Mouse (Mus musculus) neural tube, embryonic 10.5 days (tissue): ENCODE measurements at regions not wholly inside any gene's neighbourhood (a gene's known extent, or its start where the extent isn't known, plus 50 kb on each side); places are given as distances from the start of the nearest gene placed in this dataset.
A peak's percentile ranks its signal among the peaks of the same experiment; 100 is the strongest.
"Not testable (repeated sequence)": the region's sequence is repeated elsewhere in the genome, so short reads cannot be mapped to it uniquely, and the experiment has no call there.

Experiments used
- DNase-seq: peaks from one replicate; pipeline ENCODE4 v3.0.0-alpha.2; 2017; ENCODE audit warnings: low spot score; ENCODE audit errors: extremely low spot score

DNA sequence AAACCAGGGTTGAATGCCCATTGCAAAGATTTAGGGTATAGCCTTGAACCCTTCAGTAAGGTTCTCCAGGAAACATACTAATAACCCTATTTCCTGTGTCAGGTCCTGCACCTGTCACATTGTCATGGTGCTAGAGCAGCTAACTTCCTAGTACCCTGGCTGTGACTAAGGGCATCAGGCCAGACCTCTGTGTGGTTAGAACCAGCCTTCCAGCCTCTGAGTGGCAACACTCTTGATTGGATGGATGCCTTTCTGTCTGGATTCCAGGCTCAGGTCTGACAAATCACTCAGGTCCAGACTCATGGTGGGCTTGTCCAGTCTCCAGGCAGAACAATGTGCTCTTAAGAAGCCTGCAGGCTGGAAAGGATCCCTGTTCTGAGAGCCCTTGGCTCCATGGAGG is 426.2 kb upstream of the Zfp507 start:
- peak; percentile 2 for DNase-seq

DNA sequence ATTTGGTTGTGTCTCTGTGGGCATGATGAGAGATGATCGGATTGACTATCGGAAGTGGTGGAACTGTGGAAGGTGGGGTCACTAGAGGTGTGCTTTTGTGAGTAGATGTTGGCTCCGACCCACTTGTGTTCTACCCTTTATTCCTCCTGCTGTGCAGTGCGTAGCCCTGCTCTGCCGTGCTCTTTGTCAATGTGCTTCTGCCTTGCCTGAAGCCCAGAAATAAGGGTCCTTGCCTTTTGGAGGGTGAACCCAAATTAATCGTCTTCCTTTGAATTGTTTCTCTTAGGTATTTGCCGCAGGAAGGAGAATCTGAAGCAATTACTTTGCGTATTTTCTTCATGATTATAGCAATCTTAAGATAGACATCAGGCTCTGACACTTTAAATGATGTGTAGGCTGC is 421.6 kb upstream of the Zfp507 start:
- no peak for DNase-seq

DNA sequence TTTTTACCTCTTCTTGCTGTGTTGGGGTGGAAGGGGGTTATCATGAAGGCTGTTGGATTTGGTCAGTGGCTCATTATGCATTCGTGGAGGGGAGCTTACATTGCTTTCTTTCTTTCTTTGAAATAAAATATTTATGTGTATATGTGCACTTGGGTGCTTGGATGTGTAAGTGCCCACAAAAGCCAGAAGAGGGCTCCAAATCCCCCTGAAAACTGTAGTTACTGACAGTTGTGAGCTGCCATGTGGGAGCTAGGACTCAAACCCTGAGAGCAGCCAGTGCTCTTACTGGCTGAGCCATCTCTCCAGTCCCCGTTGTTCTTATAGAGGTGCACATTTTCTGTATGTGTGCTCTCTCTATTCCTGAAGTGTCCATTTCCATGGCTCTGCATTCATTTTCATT is 415.6 kb upstream of the Zfp507 start:
- DNase-seq, result no peak

DNA sequence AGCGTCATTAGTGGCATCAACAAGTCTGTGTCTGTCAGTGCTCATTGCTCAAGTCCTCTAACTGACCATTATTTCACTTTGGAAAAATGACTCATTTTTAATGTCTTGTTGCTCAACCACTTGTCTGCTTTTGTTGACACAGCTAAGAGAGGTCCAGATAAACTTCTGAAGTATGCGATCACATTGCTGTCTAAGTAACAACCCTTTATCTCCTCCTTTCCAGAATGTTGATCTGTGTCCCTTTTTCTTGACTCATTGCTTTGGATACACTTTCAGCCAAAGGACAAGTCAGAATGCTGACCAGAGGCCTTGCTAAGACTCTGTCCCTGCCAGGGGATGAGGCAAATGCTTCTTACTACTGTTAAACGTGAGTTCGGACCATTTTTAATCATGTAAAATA is 407.2 kb upstream of the Zfp507 start:
- no peak for DNase-seq

DNA sequence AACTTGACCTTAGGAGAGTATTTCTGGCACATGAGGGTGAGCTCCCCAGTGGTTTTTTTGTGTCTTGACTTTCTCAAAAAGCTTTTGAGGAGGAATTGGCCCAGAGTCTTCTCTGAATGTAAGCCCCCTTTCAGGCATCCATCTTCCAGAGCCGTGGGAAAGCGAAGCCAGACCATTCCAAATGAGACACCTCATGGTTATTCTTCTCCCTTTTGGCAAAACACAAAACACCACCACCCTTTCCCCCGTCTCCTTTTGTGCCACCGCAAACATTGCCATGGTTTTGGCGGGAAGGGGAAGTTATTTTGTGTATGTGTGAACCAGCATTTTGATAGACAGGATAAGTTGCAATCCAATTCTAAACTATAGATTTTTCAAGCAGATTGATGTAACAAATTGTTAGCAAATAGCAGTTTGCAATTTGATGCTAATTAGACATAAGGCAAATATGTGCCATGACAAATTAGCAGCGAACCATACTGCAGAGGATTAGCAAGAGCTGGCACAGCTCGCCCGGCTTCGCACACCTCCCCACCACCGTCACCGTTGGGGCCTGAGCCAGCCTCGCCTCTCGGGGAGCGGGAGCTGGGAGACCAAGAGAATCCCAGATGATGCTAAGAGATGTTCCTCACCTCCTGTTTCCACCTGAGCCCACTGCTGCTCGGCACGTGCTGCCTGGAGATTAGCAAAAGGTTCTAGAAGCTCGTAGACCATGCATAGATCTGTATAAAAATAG is 404.9 kb upstream of the Zfp507 start:
- no peak for DNase-seq

DNA sequence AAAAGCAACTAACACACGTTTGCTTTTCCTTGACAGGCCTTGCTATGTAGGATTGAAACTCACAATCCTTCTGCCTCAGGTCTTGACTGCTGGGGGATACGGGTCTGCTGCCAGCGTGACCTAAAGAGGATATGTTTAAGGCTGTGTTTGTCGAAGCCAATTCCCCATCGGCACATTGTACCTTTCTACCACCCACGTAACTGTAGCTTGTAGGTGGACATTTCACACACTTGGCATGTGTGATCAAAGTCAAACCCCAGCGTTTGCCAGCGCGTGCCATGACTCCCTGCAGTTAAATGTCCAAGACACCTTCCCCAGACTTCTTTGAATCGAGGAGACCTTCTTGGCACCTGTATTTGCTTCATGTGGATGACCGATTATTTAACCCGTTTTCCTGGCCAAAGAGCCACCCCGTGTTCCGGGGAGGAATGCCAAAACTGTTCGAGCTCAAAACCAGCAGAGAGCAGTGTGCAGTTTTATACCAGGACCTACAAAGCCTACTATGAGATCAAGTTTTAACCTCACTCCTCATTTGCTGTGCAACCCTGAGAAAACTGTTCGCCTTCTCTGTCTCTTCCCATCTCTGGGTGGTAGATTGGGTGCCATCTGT is 395.4 kb upstream of the Zfp507 start:
- DNase-seq, result no peak

DNA sequence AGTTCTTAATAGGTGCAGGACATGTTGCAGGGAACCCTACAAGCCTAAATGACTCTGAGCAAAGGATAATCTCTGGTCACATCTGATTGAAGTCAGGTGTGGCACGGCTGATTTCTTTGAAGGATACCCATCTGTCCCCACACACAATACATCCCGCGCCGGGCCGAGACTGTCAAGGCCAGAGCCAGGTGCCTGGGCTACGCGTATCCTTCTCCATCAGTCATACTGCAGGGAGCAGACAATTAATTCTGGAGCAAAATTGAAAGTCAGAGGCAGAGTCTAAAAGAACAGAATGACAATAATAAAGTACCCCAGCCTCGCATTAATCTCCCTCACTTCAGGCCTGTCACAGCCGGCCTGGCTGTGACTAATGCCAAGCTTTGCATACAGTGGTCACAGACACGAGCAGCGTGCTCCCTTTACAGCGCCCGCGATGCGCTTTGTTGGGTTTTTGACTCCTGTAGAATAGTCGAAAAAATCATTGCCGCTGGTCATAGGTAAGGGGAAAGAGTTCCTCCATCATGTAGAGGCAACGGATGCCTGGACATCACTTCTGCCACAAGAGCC is 393.4 kb upstream of the Zfp507 start:
- DNase-seq, result no peak

DNA sequence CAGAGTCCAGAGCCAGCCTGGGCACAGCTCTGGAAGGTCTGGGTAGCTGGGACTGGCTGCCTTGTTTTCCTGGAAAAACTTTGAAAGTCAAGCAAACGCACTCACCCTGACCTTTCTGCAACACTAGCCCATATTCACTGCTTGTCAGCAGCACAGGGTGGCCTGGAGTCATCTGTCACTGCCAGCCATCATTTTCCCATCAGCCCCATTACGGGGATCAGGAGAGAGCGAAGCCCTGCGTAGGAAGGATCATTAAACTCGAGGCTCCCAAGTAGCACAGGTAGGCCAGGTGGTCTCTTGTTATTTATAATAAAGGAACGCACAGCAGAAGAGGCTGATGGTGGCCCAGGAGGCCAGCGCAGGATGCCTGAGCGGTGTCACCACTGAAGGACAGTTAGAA is 389.8 kb upstream of the Zfp507 start:
- DNase-seq, result no peak

DNA sequence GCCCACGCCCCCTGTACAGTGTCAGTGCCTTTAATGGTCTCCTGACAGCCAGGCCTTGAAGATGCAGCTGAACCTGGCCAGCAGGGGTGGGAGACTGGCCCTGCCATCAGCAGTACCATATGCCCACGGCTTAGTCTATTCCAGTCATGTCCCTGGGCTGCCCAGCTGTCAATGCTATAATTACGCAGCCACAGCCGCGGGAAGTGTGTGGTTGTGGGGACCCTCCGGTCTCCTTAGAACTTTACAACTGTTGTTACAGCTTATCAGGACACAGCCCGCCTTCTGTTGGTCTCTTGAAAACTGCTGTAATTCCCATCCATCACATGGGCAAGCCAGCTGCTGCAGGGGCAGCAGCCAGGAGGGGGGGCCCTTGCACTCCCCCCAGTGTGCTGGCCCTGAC is 375.1 kb upstream of the Zfp507 start:
- DNase-seq, result no peak

DNA sequence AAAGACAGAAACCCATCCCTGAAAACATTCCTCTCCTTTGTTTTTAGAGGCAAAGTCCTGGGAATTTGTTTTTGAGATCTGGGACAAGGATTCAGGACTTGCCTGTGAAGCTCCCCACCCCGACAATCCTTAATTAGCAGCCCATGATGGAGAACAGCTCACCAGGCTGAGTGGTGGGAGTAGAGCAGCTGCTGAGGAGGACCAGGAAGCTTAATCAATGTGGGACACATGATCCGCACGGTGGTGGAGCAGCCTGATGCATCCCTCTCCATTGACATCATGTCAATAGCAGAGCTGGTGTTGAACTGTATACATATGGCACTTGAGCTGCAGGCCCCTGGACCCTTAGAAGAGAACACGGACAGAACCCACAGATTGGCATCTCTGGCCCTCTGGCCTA is 372.5 kb upstream of the Zfp507 start:
- no peak for DNase-seq

DNA sequence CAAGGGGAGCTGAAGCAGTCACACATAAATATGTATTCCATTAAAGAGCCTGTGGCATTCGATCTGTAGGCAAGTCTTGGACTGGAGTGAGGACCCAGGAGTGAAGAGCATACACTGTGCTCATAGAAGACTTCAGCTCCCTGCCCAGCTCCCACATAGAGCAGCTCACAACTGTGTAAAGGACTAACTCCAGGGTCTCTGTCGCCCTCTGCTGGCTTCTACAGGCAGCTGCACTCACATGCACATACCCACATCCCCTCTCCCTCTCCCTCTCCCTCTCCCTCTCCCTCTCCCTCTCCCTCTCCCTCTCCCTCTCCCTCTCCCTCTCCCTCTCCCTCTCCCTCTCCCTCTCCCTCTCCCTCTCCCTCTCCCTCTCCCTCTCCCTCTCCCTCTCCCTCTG is 369.7 kb upstream of the Zfp507 start:
- not testable (repeated sequence) for DNase-seq

DNA sequence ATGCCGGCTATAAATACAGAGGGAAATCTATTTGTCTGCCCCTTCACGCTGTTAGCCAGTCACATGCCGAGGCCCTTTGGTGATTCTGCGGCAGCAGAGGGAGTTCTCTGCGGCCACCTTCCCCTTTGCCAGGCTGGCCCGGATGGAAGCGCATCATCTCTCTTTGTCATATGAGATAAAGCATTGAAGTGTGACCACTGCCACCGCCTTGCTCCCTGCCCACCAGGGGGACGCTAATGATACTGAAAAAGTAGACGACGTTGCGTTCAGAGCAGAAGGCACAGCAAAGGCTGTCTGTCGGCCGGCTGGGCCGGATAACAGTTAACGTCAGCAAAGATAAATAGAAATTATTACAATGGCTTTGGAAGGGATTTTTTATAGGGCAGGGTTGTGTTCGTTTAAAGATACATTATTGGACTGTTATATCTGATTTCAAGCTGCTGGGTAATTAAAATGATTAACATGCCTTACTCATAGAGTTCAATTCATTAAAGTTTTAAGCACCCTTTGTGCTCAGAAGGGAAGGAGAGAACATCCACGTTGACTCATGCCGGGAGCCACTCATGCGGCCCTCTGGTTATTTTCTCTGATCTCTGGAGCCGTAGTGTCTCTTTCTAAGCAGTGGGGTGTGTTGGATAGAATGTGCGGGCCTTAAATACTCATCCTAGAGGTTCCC is 354.6 kb upstream of the Zfp507 start:
- no peak for DNase-seq

DNA sequence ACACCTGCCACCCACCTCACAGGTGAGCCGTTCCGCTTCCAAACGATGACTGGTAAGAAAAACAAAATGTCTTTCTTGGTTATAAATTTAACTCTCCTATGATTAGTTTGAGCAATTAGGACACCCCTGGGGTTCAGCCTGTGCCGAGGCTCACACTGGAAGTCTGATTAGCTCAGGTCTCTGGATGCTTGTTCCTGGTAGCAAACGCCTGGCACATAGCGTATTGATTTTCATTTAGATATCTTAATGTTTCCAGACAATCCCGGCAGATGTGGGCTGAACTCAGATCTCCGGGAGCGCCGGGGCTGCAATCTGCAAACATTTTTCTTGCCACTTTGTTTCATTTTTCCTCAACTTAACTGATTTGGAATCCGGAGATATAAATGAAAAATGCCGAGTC is 353.8 kb upstream of the Zfp507 start:
- DNase-seq, result no peak

DNA sequence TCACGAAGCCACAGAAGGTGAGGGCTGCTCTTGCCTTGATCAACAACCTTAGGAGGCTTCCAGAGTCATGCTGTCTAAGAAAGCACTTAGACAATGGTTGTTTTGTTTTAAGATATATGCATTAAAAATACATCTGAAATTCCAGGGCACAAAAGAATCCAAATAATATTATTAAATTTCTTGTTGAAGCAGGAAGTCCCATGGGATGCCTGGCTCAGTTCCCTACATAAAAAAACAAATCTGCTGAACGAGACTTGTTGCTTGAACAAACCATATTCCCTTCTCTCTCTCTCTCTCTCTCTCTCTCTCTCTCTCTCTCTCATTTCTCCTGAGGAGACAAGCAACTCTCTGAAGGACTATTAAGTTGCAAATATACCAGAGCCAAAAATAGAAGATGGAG is 352.8 kb upstream of the Zfp507 start:
- no peak for DNase-seq

DNA sequence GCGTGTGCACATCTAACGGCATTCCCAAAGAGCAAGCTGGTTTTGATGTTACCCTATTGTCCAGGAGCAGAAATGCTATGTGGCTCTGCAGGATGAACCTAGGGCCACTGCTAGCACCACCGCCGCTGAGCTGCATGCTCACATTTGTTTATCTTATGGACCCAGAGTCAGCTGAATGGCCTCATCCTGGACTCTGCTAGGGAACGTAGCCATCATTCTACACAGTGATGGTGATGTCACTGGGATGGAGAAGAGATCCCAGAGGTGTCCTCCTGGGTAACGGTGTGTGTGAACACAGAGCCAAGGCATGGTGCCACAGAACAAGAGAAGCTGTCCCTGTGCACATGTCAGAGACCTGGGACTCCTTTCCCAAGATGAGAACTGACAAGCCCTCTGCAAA is 352.4 kb upstream of the Zfp507 start:
- no peak for DNase-seq

DNA sequence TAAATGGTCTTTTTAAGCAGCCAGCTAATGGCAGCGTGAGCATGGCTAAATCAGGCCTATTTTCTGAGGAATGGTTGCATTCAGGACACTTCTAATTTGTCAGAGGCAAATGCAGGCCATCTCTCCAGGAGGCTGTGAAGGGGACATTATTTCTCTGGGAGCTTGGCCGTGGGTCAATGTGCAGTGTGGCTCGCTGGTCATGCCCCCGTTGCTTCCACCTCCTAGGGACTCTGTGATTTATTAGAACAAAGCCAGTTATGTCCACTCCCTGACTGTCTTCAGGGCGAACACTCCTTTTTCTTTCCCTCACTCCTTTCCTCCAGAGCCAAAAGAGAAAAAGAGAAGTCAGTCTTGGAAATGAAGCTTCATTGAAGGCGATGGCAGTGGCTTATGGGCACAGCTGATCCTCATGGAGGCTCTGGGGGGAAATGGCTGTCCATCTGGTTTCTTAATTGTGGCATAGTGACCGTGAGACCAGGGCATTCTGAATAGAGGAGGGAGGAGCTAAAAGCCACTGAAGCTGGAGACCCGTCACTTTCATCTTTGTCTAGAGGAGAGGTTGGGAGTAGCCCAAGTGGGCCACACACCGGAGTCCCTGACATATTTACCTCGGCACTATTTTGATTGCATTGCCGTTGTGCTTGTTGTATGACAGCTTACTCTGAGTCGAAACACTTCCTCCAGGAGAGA is 348.2 kb upstream of the Zfp507 start:
- peak; percentile 48 for DNase-seq

DNA sequence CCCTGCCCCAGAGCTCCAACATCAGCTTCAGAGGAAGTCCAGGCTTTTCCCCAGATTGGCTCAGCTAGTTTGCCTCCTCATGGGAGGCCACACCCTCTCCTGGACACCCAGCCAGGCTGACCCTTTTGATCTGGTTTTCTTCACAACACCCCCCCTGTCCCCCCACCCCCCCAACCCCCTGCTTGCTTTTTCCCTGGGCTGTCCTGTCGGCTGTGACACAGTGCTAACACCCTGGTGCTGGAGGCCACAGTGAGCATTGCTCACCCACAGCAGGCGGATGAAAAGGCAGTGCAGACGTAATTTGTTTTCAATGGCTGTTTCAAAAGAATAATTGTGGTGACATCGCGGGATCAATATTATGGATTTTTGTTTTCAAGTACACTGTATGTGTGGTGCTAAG is 333.8 kb upstream of the Zfp507 start:
- no peak for DNase-seq

DNA sequence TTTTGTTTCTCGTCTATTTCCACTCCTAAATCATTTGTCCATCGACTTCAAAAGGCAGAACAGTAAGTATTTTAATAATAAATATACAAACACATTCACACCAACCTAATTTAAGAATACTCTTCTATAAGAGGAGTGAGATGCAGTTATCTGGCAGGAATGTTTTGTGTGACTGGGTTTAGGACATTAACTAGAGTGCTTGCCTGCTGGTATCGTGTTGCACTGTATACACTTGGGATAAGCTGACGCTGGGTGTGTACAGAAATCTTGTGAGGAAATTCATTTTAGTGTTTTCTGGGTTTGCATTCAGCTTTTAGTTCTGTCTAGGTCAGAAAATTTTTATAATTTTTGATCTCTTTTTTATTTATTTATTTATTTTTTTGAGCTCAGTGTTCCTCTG is 331.8 kb upstream of the Zfp507 start:
- no peak for DNase-seq

DNA sequence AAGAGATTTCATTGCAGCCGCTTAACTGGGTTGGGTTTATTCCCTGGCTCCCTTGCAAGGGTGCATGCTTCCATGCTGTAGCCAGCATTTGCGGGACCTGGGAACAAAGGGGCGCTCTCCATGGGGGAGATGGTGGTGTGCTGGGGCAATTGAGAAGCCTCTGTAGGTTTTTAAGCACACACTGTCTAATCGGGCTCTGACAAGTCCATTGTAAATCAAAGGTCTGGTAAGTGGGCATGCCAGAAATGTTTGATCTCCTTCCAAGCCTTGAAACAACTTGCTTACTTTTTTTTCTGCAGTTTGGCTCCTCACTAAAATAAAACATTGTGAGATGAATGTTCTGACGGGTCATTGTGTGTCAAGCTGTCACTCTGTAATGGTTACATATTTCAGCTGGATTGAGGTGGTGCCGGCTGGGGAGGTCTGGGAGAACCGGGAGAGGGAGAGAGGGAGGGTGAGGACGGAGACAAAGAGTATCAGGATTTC is 330.9 kb upstream of the Zfp507 start:
- DNase-seq, result peak; percentile 47

DNA sequence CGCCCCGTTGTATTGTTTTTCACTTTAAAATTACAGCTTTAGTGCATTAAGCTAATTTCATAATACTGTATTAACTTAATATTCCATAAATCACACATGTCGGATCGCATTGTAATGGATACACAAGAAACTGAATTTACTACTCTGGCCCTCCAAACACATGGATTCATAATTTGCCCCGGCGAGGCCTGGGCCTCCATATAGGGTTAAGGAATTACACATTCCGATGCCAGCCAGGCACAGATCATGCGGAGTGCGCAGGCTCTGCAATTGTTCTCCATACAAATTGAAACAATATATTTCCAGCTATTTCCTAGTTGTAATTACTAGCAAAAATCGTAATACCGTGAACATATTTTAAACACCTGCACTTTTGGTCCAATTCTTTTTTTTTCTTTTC is 330.2 kb upstream of the Zfp507 start:
- DNase-seq, result no peak

DNA sequence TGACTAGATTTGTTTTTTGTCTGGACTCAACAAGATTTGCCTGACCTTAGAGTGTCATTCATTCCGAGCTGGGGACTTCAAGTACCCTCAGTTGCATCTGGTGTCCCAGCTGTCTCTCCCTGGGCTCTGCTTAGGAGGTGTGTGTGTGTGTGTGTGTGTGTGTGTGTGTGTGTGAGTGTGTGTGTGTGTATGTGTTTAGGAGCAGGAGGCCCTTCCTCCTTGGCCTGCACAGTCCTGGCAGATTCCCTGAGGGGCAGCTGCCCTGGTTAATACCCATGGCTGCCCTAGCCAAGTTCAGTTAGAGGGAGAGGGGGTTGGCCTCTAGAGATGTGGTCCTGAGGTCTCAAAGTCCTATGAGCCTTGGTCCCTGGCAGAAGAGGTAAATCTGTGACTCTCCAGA is 329.8 kb upstream of the Zfp507 start:
- no peak for DNase-seq

DNA sequence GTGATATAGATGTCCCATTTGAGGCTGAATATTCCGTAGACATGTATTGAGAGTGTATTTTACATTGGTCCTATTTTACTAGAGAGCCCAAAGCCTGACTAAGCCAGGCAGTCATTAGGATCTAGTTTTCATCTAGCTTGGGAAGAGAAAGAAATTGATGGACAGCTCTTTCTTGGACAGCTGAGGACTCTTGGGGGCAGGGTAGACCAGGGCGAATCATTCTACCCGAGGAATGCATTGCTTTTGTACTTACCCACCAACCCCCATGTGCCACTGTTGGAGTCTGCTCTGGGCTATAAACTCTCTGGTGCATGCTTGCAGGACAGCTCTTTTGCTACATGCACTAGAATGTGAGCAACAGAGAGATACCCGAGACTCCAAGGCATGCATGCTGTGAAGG is 294.3 kb upstream of the Zfp507 start:
- no peak for DNase-seq
